Mouse (Mus musculus): ENCODE results near the gene Dnmt3a. TPM values are rescaled to one million over a fixed set of nuclear protein-coding genes. Genes with fewer than 3 reads are reported as not detected.

Dnmt3a gene
- total RNA-seq, 2 experiments from 2014 or later = 35.9 to 42.7 TPM

DNA sequence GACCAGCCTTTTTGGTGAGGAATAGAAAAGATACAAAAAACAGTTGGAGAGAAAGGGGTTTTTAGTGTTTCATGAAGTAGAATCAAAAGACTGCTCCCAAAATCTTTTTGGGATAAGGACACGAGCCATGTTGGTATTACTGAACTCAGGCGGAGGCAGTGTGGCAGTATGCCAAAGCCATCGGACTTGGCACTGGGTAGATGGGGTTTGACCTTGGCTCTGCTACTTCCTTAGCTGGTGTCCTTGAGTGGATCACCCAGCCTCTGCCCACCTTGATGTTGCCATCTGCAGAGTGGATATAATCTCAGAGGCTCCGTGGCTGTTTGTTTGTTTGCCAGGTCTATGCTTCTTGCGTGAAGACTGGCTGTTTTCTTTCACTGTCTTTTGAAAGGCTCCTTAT, 11.8 kb downstream of the Dnmt3a start:
- DNase-seq (ENCODE audit: low spot score in 2 of 2) = peak; percentile 60 to 61

DNA sequence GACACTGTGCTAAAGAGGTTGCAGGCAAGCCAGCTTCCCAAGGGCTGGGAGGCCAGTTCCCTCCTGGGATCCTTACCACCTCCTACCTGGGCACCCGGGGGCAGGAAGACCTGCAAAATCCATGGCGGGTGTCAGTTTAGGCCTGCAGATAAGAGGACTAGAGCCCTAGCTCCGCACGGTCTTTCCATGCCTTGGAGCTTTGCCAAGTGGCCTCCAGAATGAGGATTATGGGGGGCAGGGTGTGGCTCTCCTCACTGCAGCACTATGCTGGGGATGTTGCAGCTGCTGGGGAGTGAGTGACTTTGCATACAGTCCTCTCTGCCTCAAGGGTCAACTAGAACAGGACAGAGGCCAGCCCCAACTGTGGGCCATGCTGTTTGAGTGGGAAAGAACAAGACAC, 14.1 kb downstream of the Dnmt3a start:
- DNase-seq (ENCODE audit: low spot score in 2 of 2) = no peak

GRCm38 (mm10) chr12:3823408-3823807, 17.6 kb downstream of the Dnmt3a start:
- DNase-seq (ENCODE audit: low spot score in 2 of 2) = no peak

GRCm38 (mm10) chr12:3824906-3825713, 19.3 kb downstream of the Dnmt3a start:
- no peak for DNase-seq (ENCODE audit: low spot score in 2 of 2)

- no peak for DNase-seq (ENCODE audit: low spot score in 2 of 2)
Measured at GRCm38 (mm10) chr12:3825714-3826080, 19.9 kb downstream of the Dnmt3a start.

GRCm38 (mm10) chr12:3827771-3828170, 22.0 kb downstream of the Dnmt3a start:
- no peak for DNase-seq (ENCODE audit: low spot score in 2 of 2)

- no peak for DNase-seq (ENCODE audit: low spot score in 2 of 2)
Measured at GRCm38 (mm10) chr12:3833059-3833760, 27.4 kb downstream of the Dnmt3a start.

GRCm38 (mm10) chr12:3833851-3834273, 28.1 kb downstream of the Dnmt3a start:
- peak in 1 of 2 experiments; percentile 45 for DNase-seq (ENCODE audit: low spot score in 2 of 2)

DNA sequence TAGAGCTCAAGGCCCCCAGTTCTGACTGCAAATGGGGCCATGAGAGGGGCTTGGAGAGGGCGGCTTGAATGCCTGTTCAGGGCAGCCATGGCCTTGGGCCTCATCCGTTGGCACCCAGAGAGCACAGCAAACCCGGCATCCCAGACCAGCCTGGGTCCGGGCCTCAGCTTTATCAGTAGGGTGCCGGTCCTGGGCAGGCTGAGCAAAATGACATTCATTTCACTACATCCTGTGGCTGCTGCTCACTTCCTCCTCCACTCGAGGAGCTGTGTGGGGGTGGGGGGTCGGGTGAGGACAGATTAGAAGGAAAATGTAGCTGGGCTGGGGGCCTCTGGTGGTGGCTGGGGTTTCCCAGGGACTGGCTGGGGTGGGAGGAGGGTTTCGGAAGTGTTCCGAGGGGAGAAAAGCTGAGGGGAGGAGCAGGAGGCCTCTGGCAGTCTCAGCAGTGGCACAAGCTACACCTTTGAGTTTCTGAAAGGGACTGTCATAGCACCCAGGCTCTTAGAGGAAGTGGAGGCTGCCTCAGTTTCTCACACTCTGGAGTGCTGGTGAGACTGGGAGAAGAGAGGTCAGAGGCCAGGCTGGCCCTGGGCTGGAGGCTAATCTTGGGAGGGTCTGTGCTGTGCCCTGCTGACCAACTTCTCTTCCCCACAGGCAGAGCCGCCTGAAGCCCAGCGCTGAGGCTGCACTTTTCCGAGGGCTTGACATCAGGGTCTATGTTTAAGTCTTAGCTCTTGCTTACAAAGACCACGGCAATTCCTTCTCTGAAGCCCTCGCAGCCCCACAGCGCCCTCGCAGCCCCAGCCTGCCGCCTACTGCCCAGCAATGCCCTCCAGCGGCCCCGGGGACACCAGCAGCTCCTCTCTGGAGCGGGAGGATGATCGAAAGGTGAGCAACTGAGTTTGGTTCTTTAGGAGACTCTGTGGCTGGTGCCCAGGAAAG, 28.8 kb downstream of the Dnmt3a start:
- peak; percentile 48 to 54 for DNase-seq (ENCODE audit: low spot score in 2 of 2)

DNA sequence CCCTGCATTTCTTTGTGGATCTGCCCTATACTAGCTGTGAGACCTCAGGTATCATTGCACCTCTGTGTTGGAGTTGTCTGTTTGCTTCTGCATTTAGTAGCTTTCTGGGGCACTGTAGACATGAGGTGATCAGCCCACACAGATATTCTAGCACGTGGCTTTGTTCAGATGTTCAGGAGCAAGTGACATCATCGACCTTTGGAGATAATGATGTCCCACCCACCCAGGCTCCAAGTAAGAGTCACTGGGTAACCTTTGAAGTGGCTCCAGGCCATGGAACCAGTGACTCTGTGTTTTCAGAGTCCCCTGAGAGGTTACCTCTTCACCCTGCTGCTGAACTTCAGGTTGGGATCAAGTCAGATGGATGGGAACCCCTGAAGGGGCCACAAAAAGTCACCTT, 29.8 kb downstream of the Dnmt3a start:
- no peak for DNase-seq (ENCODE audit: low spot score in 2 of 2)

- no peak for DNase-seq (ENCODE audit: low spot score in 2 of 2)
Measured at GRCm38 (mm10) chr12:3837081-3837832, 31.4 kb downstream of the Dnmt3a start.

GRCm38 (mm10) chr12:3838009-3838408, 32.2 kb downstream of the Dnmt3a start:
- DNase-seq (ENCODE audit: low spot score in 2 of 2) = no peak

DNA sequence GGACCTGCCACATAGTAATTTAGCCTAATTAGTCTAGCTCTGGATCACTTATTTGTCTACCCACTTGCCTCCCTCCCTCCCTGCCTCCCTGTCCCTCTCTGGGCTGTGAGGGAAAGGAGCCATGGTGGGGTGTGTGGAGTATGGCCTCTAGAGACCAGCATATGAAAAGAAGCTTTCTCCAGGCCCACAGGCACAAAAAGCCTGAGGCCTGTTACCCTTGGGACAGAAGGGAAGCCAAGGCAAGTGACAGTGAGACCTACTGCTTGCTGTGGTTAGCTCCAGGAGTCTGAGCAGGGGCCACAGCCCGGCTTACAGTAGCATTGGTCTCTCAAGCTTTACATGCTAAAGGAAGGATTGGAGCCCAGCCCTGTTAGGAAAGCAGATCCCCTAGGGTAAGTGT, 33.9 kb downstream of the Dnmt3a start:
- no peak for DNase-seq (ENCODE audit: low spot score in 2 of 2)

GRCm38 (mm10) chr12:3841121-3841520, 35.3 kb downstream of the Dnmt3a start:
- no peak for DNase-seq (ENCODE audit: low spot score in 2 of 2)

DNA sequence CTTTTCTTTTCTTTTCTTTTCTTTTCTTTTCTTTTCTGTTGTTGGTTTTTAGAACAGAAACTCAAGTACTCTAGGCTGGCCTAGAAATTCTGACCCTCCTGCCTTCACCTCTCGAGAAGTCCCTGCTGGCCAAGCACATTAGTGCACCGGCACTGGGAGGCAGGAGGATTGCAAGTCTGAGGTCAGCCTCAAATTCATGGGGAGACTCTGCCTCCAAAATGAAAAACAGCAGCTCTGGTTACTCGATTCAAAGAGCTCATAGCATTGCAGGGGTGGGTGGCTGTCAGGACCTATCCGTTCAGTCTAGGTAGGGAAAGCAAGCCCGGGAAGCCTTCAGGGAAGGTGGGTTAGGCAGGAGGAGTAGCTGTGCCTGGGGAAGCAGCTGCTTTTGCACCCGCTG, 37.0 kb downstream of the Dnmt3a start:
- no peak for DNase-seq (ENCODE audit: low spot score in 2 of 2)

- no peak for DNase-seq (ENCODE audit: low spot score in 2 of 2)
Measured at GRCm38 (mm10) chr12:3843371-3843861, 37.6 kb downstream of the Dnmt3a start.

GRCm38 (mm10) chr12:3843918-3844317, 38.1 kb downstream of the Dnmt3a start:
- no peak for DNase-seq (ENCODE audit: low spot score in 2 of 2)

DNA sequence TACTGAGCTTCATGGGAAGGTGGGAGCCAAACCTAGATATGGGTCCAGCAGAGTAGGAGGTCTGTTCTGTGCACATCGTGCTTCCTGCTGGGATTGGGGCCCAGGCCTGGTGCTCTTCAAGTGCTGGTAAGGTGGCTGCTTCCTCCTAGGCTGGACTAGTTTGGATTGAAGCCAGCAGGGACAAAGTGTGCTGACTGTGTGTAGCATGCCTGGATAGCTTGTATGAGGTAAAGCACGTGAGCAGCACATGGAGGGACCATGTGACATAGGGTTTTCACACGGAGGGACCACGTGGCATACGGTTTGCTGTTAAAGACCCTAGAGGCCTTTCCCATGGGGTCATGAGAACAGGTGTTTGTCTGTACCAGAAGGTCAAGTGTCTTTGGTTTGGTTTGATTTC, 38.5 kb downstream of the Dnmt3a start:
- no peak for DNase-seq (ENCODE audit: low spot score in 2 of 2)

GRCm38 (mm10) chr12:3849481-3849880, 43.7 kb downstream of the Dnmt3a start:
- no peak for DNase-seq (ENCODE audit: low spot score in 2 of 2)

GRCm38 (mm10) chr12:3850165-3850564, 44.4 kb downstream of the Dnmt3a start:
- no peak for DNase-seq (ENCODE audit: low spot score in 2 of 2)

Measured in adrenal gland, adult 18-20 months (tissue).